Mouse (Mus musculus) testis, postnatal 10 days (tissue): ENCODE results near the gene Clec11a.

Source experiments
- DNase-seq: peaks from one replicate; pipeline ENCODE4 v3.0.0; 2021; ENCODE audit warnings: low spot score

Clec11a gene

DNA sequence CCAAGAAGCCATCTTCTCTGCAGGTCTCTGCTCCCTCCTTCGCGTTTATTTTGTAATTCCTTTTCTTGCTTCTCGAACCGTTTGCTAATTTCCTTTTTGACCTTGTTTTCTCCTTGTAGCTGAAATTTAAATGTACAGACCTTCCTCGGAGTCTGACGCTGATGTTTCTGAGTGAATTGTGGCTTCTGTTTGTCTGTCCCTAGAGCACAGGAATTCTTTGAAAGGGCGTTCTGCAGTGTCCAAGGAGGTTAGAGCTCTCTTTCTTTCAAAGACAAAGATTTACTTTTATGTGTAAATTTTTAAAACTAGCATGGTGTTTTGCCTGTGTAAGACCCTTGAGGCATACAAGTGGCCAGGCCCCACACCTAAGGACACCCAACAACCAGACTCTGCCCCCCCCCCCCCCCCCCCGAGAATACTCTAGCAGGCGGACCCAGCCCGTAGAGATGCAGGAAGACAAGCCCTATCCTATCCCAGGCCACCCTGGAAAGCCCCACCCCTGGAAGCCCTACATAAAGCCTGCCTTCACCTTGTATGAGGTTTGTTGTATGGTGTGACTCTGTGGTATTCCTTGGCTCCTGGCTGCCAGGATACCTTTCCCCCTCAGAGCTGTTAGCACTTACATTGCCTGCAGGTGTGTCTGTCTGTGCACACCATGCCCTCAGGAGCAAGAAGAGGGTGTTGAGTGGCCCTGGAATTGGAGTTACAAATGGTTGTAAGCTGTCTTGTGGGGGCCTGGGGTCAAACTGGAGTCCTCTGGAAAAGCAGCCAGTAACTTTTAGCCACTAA lies 30.0 kb downstream of the Clec11a start:
- DNase-seq = no peak

DNA sequence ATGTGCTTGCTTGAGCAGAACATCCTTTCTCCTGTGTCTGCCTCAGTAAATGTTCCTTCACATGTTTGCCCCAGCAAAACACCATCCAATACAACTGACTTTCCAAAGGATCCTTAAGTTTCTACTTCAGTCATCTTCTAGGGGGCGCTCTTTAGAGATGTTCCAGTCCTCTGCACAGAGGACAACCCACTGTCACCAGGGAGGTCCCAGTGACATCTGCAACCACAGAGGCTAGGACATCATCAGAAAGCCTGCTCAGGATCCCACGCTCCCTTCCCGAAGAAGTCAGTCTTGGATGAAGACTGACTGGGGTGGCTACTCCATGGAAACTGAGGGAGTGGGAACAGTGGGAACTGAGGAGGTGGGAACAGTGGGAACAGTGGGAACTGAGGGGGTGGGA lies 31.2 kb downstream of the Clec11a start:
- no peak for DNase-seq

DNA sequence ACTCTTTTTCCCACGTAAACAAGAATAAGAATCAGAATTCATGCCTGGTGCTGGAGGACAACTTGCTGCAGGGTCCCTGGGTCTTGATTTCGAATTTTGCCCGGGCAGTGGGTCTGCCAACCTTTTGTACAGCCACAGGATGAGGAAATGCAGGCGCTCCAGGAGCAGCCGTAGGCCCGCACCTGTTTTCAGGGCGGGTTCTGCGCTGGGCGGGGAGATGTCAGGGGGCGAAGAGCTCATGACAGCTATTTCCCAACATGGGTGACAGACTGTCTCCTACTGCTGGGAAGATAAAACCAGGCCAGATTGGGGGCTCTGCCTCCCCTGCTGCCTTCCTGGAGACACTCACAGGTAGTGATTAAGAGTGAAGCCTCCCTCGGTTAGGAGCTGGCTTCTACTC lies 32.6 kb downstream of the Clec11a start:
- no peak for DNase-seq

DNA sequence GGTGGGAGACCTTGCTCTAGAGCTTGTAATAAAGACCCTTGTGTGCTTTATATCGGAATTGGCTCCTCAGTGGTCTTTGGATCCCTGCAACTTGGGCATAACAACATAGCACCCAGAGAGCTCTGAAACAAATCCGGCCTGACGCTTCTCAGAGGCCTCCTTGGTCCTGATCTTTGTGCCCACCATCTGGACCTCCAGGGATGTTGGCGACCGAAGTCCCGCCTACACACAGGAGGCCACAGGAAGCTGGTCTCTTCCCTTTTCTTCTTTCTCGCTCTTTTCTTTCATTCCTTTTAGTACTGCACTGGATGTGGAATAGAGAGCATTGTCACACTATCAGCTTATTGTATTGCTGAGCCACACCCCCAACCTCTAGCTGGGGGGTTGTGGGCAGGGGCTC lies 33.3 kb downstream of the Clec11a start:
- no peak for DNase-seq

DNA sequence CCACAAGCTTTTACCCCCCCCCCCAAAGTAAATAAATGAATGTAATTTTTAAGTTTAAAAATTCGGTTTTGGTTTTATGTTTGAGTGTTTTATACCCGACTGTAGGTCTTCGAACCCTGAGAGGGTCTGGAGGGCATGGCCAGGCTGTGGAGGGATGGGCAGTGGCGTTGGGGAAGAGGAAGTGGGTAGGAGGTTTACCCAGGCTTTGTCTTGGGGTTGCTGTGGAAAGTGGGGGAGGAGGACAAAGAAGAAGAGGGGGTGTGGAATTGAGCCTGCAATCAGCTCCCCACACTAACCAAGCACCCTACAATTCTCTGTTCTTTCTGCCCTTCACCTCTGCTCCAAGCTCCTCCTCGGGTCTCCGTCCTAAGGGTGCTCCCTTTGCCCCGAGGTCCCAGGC lies 34.2 kb downstream of the Clec11a start:
- no peak for DNase-seq

DNA sequence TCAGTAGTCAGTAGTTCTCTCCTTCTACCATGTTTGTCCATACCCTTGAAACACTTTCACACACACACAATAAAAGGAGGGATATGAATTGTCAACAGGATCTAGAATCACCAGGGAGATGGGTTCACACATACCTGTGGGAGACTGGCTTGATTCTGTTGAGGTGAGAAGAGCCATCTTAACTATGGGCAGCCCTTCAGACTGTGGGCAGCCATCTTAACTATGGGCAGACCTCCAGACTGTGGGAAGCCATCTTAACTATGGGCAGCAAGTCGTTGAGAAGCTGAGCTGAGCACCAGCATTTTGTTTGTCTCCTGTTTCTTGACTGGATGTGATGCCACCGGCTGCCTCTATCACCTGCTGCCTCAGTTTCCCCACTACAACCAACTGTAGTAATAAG lies 35.4 kb downstream of the Clec11a start:
- DNase-seq = no peak

DNA sequence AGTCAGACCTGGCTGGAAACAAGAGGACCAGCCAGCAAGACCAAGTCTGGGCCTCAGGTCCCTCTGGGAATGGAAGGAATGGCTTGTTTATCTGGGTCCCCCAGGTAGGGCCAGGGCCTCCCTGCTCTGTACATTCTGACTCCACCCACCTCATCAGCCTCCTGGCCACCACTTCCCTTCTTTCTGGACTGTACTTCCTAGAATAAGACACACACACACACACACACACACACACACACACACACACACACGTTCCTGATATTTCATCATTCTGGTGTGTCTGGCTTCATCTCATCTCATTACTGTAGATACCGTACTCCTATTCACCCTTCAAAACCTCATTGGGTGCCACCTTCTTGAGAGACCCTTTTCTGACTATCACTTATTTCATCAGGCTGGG lies 37.3 kb downstream of the Clec11a start:
- DNase-seq = no peak

DNA sequence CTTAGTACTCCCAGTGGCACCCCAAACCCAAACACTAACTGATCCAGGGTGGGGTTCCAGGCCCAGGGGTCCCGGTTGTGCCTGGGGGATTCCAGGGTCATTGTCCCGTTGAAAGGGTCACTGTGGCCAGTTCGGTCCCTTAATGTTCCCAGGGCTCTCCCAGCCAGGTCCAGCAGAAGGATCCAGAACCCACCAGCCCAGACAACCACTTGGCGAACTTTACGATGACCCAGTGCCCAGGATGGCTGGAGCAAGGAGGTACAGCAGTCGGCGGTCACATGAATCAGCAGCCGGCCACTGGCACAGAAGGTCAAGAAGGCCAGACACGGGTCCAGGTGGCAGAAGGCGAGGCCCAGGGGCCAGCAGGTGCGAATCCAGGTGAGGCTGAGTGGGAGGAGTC lies 38.6 kb downstream of the Clec11a start:
- no peak for DNase-seq

DNA sequence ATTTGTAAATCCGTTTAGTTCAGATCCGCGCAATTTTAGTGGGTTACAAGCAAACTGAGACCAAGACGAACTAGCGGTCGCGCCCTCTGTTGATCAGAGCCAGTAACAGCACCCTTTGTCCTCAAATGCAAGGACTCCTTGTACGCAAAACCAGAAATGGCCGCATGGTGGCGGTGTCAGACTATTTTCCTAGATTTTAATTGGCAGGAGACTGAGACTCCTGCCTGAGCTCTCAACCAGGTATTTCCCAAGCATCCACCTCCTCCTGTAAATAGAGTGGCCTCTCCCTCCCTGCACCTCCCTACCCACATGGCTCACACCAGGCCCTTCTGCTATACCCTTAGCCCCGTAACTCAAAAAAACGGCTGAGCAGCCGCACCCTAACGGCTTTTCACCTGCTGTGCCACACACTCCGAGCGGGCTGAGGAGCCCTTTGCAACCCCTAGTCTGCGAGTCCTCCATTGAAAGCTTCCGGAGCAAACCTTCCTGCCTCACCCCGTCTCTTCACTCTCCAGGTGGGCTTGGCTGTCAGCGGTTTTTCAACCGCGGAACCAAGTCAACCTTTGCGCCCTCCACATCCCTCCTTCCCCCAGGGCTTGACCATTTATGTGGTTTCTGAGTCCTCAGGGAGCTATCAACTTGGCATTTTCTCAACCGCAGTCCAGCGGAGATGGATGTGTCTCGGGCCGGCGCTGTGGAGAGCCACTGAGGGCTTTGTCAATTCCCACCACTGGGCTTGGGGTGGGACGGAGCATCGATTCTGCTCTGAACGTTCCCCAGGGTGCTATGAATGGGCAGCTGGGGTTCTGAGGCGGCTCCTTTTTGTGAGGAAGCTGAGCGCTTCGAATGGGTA lies 43.7 kb downstream of the Clec11a start:
- peak; percentile 96 for DNase-seq

DNA sequence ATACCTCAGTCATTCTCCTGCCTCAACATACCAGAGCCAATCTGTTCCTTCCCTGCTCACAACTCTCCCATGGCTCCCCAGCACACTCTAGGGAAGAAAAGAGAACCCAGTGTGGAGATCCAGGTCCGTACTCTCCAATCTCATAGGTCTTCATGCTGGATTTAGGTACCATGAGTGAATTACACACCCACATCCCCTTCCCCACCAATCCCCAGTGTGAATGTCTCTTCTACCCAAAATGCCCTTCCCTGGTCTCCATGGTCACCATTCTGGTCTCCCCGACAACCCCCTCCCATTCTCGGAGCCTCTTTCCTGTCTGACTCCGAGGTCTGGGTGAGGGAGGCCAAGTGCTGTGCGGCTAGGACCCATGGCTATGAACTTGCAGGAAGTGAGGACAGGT lies 45.6 kb downstream of the Clec11a start, which contains the start of gene Gm15517:
Gene Gm15517 (plus strand): TSS at position 301 of the 400 bp plus-strand sequence.
- no peak for DNase-seq

DNA sequence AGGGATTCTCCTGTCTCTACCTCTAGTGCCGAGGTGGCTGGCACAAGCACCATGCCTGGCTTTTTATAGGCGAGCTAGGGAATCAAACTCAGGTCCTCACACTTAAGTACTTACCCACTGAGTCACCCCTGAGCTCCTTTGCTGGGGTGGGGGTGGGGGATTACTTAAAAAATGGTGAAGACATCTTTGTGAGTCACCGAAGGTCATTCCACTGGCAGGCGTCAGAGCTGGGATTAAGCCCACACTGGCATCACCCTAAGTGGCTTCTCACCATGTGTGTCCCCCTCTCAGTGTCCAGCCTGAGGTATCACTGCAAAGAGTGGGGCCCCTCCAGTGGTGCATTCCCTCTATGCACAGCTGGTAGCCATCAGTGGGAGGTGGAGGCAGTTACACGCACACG lies 46.3 kb downstream of the Clec11a start:
- DNase-seq = no peak

DNA sequence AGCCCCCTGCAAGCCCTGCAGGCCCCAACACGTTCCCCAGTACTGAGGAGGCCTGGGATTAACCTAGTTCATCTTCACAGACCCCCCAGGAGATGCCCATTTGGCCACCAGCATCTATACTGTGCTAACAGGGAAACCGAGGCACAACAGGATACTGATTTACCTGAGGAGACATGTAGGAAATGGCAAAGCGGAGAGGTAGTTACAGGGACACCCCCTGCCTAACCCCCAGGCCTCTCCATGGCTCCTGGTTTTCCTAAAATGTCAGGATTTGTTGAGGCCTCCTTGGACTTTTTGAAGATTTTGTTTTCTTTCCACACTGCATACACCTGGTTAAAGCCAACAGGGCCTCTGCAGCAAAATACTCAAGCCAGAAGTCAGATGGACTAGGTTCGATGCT lies 49.4 kb downstream of the Clec11a start, which contains the start of gene Acp4:
Gene Acp4 (minus strand): TSS at position 101 of the 400 bp plus-strand sequence.
- DNase-seq = no peak

DNA sequence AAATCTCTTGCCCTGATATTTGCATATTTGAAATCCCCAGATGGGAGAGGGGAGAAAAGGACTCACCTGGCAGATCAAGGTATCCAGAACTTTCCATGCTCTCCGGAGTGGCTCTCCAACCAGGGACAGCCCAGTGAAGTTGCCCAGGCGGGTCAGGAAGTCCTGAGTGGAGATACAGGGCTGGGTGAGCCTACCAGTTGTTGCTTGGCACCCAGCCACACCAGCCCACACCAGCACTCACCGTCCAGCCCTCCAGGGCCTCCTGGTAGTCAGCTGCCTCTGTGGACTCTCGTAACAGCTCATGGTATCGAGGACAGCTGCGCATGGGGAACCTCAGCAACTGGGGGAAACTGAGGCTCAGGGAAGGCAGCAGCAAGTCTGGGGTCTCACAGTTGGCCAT lies 51.8 kb downstream of the Clec11a start:
- DNase-seq = peak; percentile 59

DNA sequence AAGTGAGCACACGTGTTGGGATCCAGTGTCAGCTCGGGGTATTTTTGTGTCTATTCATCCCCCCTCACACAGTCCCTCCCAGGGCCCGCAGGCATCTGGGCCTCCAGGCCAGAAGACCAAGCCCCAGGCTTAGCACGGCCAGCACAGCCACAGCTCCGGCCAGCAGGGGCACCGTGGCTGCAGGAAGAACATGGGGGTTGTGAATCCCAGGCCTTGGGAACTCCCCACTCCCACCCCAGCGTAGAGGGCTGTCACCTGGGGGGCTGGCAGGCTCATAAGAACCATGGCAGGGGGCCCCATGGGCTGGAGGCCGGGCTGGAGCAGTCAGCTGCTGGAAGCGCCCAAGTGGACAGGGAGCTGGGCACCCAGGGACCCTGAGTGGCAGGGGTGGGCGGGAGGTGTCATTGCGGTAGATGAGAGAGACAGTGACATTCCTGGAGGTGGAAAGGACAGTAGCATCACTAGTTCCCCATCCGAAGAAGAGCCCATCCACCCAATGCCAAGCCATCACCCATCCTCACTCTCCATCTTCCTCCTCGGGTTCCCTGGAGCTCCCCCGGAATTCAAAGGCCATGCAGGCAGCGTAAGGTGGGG lies 53.6 kb downstream of the Clec11a start:
- DNase-seq = peak; percentile 61
